Mouse (Mus musculus) heart, adult 8-10 months (tissue): ENCODE results near the gene Stpg3. TPM values are rescaled to one million over a fixed set of nuclear protein-coding genes. Genes with fewer than 3 reads are reported as not detected.

Experiments
- DNase-seq: peaks from one replicate; pipeline ENCODE4 v3.0.0; 2022; ENCODE audit warnings: low spot score
- total RNA-seq, 4 experiments: library from RNA; stranded (reverse); gene quantifications; 2 replicates each; pipeline ENCODE4 v1.2.4; 2022

Gene Stpg3
- total RNA-seq, 4 experiments from 2014 or later = not detected

GRCm38 (mm10) chr2:25236614-25237013 is 22.2 kb upstream of the Stpg3 start, which contains the start of gene Rnf224:
TSS of gene Rnf224 (minus strand) at chr2:25236787.
- DNase-seq = no peak

- DNase-seq = no peak
Observed at GRCm38 (mm10) chr2:25234551-25235220, 20.2 kb upstream of the Stpg3 start.

- DNase-seq = no peak
Observed at GRCm38 (mm10) chr2:25234050-25234449, 19.6 kb upstream of the Stpg3 start, which contains the start of gene Slc34a3. TSS of gene Slc34a3 (minus strand) at chr2:25234364.

GRCm38 (mm10) chr2:25233421-25233820 is 19.0 kb upstream of the Stpg3 start:
- DNase-seq = no peak

- no peak for DNase-seq
Observed at GRCm38 (mm10) chr2:25231038-25231437, 16.6 kb upstream of the Stpg3 start.

- DNase-seq = no peak
Observed at GRCm38 (mm10) chr2:25230581-25230980, 16.1 kb upstream of the Stpg3 start.

GRCm38 (mm10) chr2:25229582-25229981 is 15.1 kb upstream of the Stpg3 start:
- no peak for DNase-seq

GRCm38 (mm10) chr2:25228995-25229530 is 14.6 kb upstream of the Stpg3 start:
- no peak for DNase-seq

GRCm38 (mm10) chr2:25228431-25228889 is 14.0 kb upstream of the Stpg3 start:
- DNase-seq = peak; percentile 89

GRCm38 (mm10) chr2:25227406-25227805 is 13.0 kb upstream of the Stpg3 start:
- no peak for DNase-seq

- no peak for DNase-seq
Observed at GRCm38 (mm10) chr2:25226864-25227263, 12.4 kb upstream of the Stpg3 start.

- no peak for DNase-seq
Observed at GRCm38 (mm10) chr2:25225811-25226379, 11.5 kb upstream of the Stpg3 start.

GRCm38 (mm10) chr2:25224766-25225752 is 10.6 kb upstream of the Stpg3 start:
- DNase-seq = peak; percentile 99

- DNase-seq = no peak
Observed at GRCm38 (mm10) chr2:25224492-25224765, 10.0 kb upstream of the Stpg3 start, which contains the start of gene Tubb4b. TSS of gene Tubb4b (minus strand) at chr2:25224702.

- peak; percentile 80 for DNase-seq
Observed at GRCm38 (mm10) chr2:25223681-25224491, 9.4 kb upstream of the Stpg3 start.

- no peak for DNase-seq
Observed at GRCm38 (mm10) chr2:25221331-25221772, 6.9 kb upstream of the Stpg3 start.

GRCm38 (mm10) chr2:25218445-25218844 is 4.0 kb upstream of the Stpg3 start, which contains the start of gene Fam166a:
TSS of gene Fam166a (plus strand) at chr2:25218745.
- no peak for DNase-seq

GRCm38 (mm10) chr2:25217666-25218065 is 3.2 kb upstream of the Stpg3 start:
- no peak for DNase-seq

GRCm38 (mm10) chr2:25213266-25213865 is 1.1 kb downstream of the Stpg3 start:
- no peak for DNase-seq

GRCm38 (mm10) chr2:25211121-25211670 is 3.2 kb downstream of the Stpg3 start, which contains the start of gene Nelfb:
TSS of gene Nelfb (minus strand) at chr2:25211489.
- DNase-seq = peak; percentile 90
